Mouse (Mus musculus) mesoderm, embryonic 11.5 days (tissue): ENCODE results near the gene Dgka.

Experiments
- DNase-seq: peaks from one replicate; pipeline ENCODE4 v3.0.0-alpha.2; 2012; ENCODE audit warnings: low read depth, low spot score

The Dgka gene

DNA sequence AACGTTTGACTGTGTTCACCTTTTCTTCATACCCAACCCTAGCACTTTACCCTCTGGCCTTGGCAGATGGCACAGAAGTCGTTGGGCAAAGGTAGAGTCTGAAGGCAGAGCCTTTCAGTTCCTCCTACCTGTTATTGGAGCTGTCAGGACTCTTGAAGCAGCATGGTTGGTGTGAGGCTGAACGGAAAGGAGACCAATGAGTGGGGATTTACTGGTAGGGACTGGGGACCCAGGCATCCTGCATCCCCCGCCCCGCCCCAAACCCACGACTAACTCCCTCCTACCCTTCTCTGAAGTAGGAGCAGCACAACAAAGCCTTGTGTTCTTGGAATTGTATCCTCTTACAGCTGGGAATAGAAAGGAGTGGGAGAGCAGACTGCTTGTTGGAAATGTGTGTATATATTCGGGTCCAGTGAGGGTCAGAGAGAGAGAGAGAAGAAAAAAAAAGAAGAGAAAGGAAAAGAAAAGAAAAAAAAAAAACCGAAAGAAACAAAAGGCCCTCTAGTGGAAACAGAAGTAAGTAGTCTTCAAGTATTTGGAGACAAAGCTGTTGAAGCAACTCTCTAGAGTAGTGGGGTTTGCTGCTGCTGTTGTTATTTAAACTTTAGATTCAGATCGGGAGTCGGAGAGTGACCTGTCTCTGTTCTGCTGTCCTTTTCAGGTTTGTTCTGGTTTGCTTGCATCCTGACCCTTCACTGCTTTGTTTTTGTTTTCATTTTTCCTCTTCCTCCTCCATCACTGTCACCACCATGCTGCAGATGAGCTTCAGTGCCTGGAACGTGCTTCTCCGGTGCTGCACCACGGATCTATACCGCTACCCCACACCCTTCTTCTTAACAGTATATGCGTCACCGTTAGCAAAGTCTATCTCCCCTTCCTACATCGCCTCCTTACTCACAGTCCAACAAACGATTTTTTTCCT, at the start of gene Dgka:
TSS of gene Dgka (minus strand) at position 176 of the 922 bp plus-strand sequence.
- DNase-seq: no peak

DNA sequence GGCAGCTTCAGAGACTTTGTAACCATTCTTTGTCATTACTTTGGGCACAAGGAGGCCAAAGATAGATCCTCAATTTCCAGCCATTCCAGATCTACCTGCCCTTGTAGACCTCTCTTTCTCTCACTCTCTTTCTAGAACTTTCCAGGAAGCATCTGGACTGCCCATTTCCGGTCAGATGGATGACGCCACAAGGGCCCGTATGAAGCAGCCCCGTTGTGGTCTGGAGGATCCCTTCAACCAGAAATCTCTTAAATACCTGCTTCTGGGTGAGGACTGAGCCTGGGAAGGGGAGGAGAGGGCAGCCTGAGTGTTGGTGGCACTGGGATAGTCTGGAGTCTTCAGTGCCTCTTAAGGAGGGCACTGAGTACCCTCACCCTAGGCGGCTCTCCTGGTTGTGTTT, 49.7 kb upstream of the Dgka start:
- no peak for DNase-seq

DNA sequence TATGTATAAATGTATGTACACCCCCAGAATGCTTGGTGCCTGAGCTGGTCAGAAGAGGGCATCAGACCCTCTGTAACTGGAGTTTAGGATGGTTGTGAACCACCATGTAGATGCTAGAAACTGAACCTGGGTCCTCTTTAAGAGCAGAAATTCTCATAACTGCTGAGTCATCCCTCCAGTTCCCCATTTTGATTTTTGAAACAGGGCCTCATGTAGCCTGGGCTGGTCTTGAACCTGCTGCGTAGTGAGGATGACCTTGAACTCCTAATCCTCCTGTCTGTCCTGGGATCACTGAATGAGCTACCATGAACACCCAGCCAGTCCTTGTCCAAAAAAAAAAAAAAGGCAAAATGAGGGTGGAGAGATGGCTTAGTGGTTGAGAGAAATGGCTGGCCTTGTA, 48.6 kb upstream of the Dgka start:
- DNase-seq: no peak

DNA sequence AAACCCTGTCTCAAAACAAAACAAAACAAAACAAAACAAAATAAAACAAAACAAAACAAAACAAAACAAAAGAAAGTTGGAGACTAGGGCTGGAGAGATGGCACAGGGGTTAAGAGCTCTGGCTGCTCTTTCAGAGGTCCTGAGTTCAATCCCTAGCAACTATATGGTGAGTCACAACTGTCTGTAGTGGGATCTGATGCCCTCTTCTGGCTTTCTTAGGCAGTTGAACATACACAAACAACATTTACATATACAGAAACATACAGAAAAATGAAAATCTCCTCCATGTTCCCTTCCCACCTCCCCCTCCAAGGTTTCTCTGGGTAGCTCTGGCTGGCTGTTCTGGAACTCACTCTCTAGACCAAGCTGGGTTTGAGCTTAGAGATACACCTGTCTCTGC, 47.4 kb upstream of the Dgka start:
- no peak for DNase-seq

DNA sequence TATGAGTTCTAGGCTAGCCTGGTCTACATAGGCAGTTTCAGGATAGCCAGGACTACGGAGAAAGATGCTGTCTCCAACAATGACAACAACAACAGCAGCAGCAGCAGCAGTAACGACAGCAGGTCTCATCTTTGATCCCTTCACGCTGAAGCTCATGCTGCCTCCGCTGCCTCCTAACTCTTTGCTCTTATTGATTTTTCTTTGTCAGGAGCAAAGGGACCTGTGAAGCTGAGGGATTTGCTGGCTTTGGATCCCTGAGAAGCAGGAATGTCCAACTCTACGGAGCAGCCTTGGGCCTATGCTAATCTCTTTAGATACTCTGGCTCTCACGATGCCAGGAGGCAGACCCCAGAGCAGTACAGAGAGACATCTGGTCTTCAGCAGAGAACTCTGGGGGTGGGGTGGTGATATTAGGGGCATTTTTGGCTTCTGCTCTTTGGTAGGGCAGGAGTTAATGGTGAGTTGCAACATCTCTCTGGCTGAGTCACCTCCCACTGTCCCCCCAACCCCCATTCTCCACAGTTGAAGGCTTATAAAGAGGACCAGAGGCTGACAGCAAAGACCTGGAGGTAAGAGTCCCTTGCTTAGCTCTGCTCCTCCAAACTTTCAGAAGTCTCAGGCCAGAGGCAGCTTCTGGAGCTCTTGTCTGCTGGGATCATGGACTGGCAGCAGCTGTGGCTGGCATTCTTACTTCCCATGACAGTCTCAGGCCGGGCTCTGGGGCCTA, 45.9 kb upstream of the Dgka start, which contains the start of gene Mmp19:
TSS of gene Mmp19 (plus strand) at position 513 of the 727 bp plus-strand sequence.
- no peak for DNase-seq

GRCm38 (mm10) chr10:128780200-128780599, 35.5 kb upstream of the Dgka start:
- no peak for DNase-seq

DNA sequence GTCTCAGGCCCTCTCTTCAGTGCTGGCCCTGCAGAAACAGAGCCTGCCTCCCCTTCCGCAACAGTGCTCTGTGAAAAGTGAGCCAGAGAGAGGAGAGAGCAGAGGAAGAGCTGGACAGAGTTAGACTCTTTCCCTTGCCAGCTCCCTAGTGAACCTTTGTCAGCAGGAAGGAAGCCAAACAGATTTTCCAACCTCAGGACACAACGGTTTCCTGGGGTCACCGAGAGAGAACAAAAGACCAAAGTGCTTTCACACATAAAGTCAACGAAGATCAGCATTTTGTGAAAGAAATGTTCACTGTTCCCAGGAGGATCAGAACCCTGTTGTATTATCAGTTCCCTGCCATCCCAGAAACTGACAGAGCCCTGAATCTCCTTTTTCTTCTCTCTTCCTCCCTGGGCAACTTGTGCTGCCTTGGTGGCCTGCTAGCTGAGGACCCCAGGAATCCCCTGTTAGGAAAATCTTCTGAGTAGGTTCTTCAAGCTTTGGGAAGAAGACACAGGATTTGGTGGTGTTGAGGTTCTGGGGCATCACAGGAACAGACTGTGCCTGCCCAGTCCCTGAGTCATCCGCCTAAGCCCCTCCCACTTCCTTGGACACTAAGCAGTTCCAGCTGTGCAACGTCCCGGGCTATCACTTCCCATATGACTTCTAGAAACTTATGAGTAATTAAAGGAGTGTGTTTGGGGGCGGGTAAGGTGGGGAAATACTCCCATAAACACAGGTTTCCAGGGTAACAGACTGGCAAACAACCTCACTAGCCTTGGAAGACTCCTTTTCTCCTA, 34.5 kb upstream of the Dgka start:
- peak; percentile 74 for DNase-seq

DNA sequence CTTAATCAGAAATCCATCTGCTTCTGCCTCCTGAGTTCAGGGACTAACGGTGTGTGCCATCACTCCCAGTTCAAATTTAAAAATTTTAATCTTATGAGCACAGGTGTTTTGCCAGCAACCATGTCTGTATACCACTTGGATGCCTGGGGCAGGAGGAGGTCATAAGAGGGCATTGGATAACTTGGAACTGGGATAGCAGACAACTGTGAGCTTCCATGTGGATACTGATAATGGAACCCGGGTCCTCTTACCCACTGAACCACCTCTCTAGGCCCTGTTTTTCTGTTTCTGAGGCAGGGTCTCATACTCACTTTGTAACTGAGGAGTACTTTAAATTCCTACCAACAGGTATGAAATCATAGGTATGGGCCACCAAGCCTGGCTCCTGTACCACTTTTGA, 33.8 kb upstream of the Dgka start:
- DNase-seq: no peak

GRCm38 (mm10) chr10:128773685-128774084, 29.0 kb upstream of the Dgka start:
- DNase-seq: no peak

GRCm38 (mm10) chr10:128772895-128773294, 28.2 kb upstream of the Dgka start:
- no peak for DNase-seq

DNA sequence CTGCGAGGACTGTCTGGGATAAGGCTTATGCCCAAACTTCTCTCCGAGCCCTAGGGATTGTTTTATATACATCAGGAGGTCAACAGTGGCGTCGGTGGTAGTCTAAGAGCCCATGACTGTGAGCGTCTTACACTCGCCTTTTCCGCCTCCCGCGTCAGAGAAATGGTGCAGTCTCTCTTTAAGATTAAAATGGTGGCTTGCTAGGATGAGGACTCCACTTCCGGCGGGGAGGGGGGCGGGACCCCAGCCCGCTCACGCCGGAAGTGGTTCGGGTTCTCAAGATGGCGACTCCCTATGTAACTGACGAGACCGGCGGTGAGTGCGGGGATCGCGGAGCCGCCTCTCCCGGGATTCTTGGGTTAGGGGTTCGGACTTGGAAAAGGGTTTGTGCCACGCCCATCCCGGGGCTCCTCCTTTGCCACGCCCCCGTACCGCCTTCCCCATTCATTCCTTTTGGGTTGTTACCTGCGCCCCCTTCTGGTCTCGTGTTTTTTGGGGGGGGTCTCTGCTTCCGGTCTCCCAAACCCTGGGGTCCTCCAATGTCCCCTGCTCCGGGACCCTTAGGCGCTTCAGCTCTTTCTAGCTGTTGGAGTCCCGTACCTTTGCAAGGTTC, 3.7 kb upstream of the Dgka start:
- DNase-seq: peak; percentile 95

DNA sequence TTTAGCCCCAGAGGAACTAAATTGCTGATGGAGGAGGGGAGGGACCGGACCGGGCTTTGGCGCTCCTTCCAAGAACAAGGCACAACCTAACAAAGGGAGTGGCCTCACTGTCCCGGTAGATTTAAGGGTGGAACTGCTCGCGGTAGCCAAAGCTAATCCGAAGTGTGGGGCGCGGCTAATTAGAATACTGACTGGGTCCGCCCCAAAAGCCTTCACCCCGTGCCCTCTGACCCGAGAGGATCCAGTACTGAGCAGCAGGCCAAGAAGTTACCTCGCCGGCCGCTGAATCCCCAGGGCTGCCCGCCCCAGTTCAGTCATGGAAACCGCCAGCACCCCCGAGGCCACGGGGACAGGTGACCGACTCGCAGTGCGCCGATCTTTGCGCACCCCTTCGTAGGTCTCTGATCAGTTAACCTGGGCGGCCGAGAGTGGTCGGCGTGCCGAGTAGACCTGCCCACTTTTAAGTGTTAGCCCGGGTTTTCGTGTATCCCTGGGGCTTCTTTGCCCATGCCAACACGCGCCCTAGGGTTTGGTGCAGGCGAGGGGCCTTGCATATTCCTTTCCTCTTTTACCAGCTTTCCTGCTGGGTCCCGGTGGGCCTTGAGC, 3.1 kb upstream of the Dgka start, which contains the start of gene Pym1:
TSS of gene Pym1 (plus strand) at position 244 of the 606 bp plus-strand sequence.
- DNase-seq: peak; percentile 69

GRCm38 (mm10) chr10:128746972-128747645, 2.5 kb upstream of the Dgka start:
- no peak for DNase-seq

- no peak for DNase-seq
Measured at GRCm38 (mm10) chr10:128745946-128746613, 1.4 kb upstream of the Dgka start.

DNA sequence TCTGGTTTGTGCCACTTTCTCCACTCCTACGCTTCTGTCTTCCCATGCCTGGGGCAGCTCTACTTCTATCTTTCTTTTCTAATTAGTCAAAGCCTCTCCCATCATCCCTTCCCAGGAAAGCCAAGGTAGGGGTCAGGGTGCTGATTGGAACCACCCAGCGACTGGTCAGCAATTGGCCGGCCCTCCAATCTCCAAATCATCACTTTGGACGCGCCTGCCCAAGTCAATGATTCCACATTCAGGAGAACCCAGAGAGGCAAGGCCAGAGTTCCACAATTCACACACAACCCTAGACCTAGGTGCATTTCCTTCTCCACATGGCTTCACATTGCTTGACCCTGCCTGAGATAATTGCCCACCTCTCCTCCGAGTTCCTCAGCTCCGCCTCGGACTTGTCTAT, 444 bp downstream of the Dgka start:
- no peak for DNase-seq

GRCm38 (mm10) chr10:128743791-128744191, 864 bp downstream of the Dgka start:
- DNase-seq: peak; percentile 41

GRCm38 (mm10) chr10:128743235-128743634, 1.4 kb downstream of the Dgka start:
- no peak for DNase-seq

- DNase-seq: no peak
Measured at GRCm38 (mm10) chr10:128742616-128743015, 2.0 kb downstream of the Dgka start.

- no peak for DNase-seq
Measured at GRCm38 (mm10) chr10:128740296-128740695, 4.4 kb downstream of the Dgka start.

DNA sequence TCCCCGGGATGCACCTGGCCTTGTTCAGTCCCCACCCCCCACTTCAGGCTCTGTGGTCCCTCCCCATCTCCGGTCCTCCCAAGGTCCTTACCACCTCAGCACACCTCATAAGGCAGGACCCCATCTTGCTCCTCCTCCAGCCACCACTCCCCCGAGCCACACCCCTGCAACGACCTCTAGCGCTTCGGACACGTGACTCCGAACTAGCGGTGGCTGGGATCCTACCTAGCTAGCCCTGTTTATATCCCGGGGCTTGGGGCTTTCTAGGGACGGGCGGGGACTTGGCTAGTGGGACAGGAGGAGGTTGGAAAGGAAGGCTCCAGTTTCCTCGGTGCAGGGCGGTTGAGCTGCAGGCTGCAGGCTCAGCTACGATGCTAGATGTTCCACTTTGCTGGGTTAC, 7.2 kb downstream of the Dgka start:
- no peak for DNase-seq
